Mouse (Mus musculus) lung, adult 18-20 months (tissue): ENCODE results near the gene Olfr726.

Source experiments
- DNase-seq, 2 experiments: peaks; one replicate each; pipeline ENCODE4 v3.0.0; 2022; ENCODE audit warnings: mixed read lengths in 2 of 2

Olfr726 gene

GRCm38 (mm10) chr14:50090853-50091252 is at the start of gene Olfr726:
Gene Olfr726 (minus strand): TSS chr14:50090953.
- no peak for DNase-seq

GRCm38 (mm10) chr14:50122886-50123285 is 32.1 kb upstream of the Olfr726 start, which contains the start of gene Olfr727:
Gene Olfr727 (plus strand): TSS chr14:50123186.
- DNase-seq: no peak

- DNase-seq: no peak
Measured at GRCm38 (mm10) chr14:50062733-50063104, 28.0 kb downstream of the Olfr726 start.

GRCm38 (mm10) chr14:50061955-50062732 is 28.6 kb downstream of the Olfr726 start:
- DNase-seq: peak; percentile 17 to 32

DNA sequence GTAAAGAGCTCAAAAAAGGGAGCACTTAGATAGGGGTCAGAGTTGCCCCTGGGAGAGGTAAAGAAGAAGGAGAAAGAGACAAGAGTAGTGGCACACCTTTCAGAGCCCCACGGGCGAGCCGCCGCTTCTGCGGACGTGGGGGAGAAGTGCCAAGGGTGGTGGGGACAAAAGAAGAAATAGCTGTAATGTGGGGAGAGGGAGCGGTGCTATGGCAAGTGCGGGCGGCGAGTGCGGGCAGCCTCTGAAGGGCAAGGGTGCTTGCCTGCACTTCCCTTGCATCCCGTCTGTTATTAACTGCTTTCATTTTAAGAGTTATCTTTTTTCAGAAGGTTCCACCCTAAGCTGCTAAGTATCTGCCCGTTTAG is 29.2 kb downstream of the Olfr726 start:
- DNase-seq: no peak

- DNase-seq: no peak
Measured at GRCm38 (mm10) chr14:50061179-50061578, 29.6 kb downstream of the Olfr726 start.

- DNase-seq: no peak
Measured at GRCm38 (mm10) chr14:50040275-50040674, 50.5 kb downstream of the Olfr726 start, which contains the start of gene Olfr725. Gene Olfr725 (minus strand): TSS chr14:50040375.
